Mouse (Mus musculus) E14TG2a.4 (cell line): Measurements from ENCODE around the gene Ywhae.

Source experiments
- CTCF ChIP-seq: conservative IDR thresholded peaks from 2 replicates; pipeline ENCODE4 v1.5.1; 2014; ENCODE audit warnings: low read length
- NANOG ChIP-seq: IDR thresholded peaks from 2 replicates; pipeline ENCODE4 v1.6.1; 2014; ENCODE audit warnings: borderline replicate concordance, low read length, mixed read lengths
- POU5F1 ChIP-seq: IDR thresholded peaks from 2 replicates; pipeline ENCODE4 v1.6.1; 2014; ENCODE audit warnings: low read length, borderline replicate concordance

DNA sequence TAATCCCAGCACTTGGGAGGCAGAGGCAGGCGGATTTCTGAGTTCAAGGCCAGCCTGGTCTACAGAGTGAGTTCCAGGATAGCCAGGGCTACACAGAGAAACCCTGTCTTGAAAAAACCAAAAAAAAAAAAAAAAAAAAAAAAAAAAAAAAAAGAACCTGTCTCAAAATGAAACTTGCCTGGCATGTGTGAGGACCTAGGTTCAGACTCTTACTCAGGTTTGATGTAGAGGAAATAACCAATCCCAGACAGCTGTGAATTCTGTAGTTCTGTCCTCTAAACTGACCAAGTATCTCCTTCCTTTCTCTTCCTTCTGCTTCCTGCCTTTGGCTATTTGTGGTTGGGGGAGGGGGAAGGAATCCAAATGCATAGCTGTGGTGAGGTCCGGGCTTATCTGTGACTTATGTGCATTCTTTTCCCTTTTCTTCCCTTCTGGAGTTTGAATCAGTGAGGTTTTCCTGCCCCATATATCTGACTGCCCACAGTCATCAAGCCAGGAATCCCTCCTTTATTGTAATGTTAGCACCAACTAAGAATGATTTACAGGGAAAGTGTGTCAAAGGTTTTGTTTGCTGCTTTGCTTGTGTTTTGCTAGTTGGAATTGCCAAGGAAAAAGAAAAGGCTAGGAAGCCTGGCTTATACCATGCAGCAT is 45.2 kb upstream of the Ywhae start:
- no peak for TF ChIP-seq NANOG
- TF ChIP-seq CTCF, result no peak
- TF ChIP-seq POU5F1, result no peak
